Mouse (Mus musculus): Measurements from ENCODE around the gene Irf7. TPM values are rescaled to one million over a fixed set of nuclear protein-coding genes. Genes with fewer than 3 reads are reported as not detected.
A peak's percentile ranks its signal among the peaks of the same experiment; 100 is the strongest.

The Irf7 gene
- polyA plus RNA-seq, 1 experiment from 2014 or later: 1.8 TPM

GRCm38 (mm10) chr7:141228279-141229067 is 37.8 kb downstream of the Irf7 start, which contains the start of gene Phrf1:
Phrf1 (plus strand) TSS chr7:141228784.
- H3K9ac ChIP-seq: peak within 1 kb of the TSS; percentile 97
- H3K27me3 ChIP-seq: no peaks in the 10 kb centered on the region
- H3K27ac ChIP-seq: peak within 1 kb of the TSS; percentile 89
- peaks cover 29% of the 10 kb centered on the region for H3K36me3 ChIP-seq
- no peaks in the 10 kb centered on the region for H3K9me3 ChIP-seq
- ATAC-seq (ENCODE audit: low FRiP score, low read depth): peak; percentile 94
- H3K4me2 ChIP-seq (replicated peaks): peak within 1 kb of the TSS; percentile 93
- H3K4me1 ChIP-seq: peaks cover 15% of the 10 kb centered on the region
- peak within 1 kb of the TSS; percentile 99 for H3K4me3 ChIP-seq
- under 1% methylated on average over 61 of the region's 76 CpGs for WGBS

- peak overlapping the region; percentile 99 for H3K4me3 ChIP-seq
- H3K27ac ChIP-seq: no peak overlapping the region
- peak; percentile 12; the same call in 1 of the 2 replicates for ATAC-seq (ENCODE audit: low FRiP score, low read depth)
- H3K9me3 ChIP-seq: no peaks in the 10 kb centered on the region
- H3K36me3 ChIP-seq: peaks cover 22% of the 10 kb centered on the region
- H3K27me3 ChIP-seq: no peaks in the 10 kb centered on the region
- peak overlapping the region; percentile 93 for H3K4me2 ChIP-seq (replicated peaks)
- H3K9ac ChIP-seq: 0 out of 2 replicates have a peak overlapping the region, but pooled peaks have one; percentile 5
- 85% methylated on average over 4 of the region's 4 CpGs for WGBS
- peaks cover 16% of the 10 kb centered on the region for H3K4me1 ChIP-seq
Observed at GRCm38 (mm10) chr7:141227796-141228195, 38.5 kb downstream of the Irf7 start.

- no peak overlapping the region for H3K4me2 ChIP-seq (replicated peaks)
- H3K9me3 ChIP-seq: no peaks in the 10 kb centered on the region
- no peak overlapping the region for H3K4me3 ChIP-seq
- 80% methylated on average over 6 of the region's 6 CpGs for WGBS
- H3K27me3 ChIP-seq: no peaks in the 10 kb centered on the region
- H3K36me3 ChIP-seq: peaks cover 10% of the 10 kb centered on the region
- ATAC-seq (ENCODE audit: low FRiP score, low read depth): no peak
- peaks cover 25% of the 10 kb centered on the region for H3K4me1 ChIP-seq
- H3K9ac ChIP-seq: no peak overlapping the region
- H3K27ac ChIP-seq: no peak overlapping the region
Observed at GRCm38 (mm10) chr7:141226535-141226934, 39.7 kb downstream of the Irf7 start.

DNA sequence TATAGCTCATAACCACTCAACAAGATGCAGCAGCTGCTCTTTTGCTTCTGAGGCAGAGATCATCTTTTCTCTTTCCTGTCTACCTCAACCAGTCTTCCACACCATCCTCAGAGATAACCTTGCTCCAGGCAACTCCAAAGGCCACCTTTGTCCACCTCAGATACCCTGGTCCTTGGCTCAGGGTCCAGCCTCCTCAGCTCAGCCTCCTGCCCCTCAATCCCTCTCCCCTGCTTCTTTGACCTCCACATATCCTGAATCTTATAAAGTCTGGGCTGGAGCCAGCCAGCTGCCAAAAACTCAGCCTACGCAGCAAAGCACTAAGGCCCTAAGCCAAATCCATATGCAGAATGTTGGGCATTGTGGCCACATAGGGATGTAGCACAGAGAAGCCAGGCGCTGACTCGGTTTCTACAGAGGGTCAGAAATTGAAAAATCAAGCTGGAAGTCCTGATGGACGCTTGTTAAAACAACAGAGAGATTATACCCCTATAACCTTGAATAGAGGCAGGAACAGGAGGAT is 43.5 kb downstream of the Irf7 start:
- 90% methylated on average over 4 of the region's 4 CpGs for WGBS
- Histone ChIP-seq H3K27ac (peak overlapping the region; percentile 90), H3K4me1 (peaks cover 27% of the 10 kb centered on the region), H3K4me2 (replicated peaks) (0 out of 2 replicates have a peak overlapping the region, but pooled peaks have one; percentile 92), H3K9me3 (no peaks in the 10 kb centered on the region), H3K36me3 (peaks cover 20% of the 10 kb centered on the region), H3K27me3 (no peaks in the 10 kb centered on the region), H3K4me3 (no peak overlapping the region), H3K9ac (0 out of 2 replicates have a peak overlapping the region, but pooled peaks have one; percentile 21)
- no peak for ATAC-seq (ENCODE audit: low FRiP score, low read depth)

DNA sequence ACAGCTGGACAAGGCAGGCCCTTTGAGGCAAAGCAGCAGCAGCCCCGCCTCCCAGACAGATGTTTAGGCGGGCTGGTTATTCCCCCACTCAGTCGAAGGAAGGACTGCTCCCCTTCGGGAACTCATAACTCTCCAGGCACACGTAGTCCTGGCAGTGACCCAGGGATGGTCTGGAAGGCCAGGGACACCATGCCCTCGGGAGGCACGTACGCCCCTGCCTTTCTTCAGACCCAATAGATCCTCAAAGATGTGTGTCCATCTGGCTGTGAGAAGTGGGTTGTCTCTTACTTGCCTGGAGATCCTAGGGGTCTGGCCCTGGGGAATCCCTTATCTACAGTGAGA is 44.2 kb downstream of the Irf7 start:
- ATAC-seq (ENCODE audit: low FRiP score, low read depth): no peak
- peaks cover 29% of the 10 kb centered on the region for H3K4me1 ChIP-seq
- H3K9ac ChIP-seq: peak overlapping the region; percentile 21; the same call in 1 of the 2 replicates
- H3K9me3 ChIP-seq: no peaks in the 10 kb centered on the region
- H3K27me3 ChIP-seq: no peaks in the 10 kb centered on the region
- WGBS: 5% methylated on average over 8 of the region's 8 CpGs
- H3K4me3 ChIP-seq: peak overlapping the region; percentile 64
- peak overlapping the region; percentile 92 for H3K4me2 ChIP-seq (replicated peaks)
- peak overlapping the region; percentile 90 for H3K27ac ChIP-seq
- H3K36me3 ChIP-seq: peaks cover 22% of the 10 kb centered on the region

DNA sequence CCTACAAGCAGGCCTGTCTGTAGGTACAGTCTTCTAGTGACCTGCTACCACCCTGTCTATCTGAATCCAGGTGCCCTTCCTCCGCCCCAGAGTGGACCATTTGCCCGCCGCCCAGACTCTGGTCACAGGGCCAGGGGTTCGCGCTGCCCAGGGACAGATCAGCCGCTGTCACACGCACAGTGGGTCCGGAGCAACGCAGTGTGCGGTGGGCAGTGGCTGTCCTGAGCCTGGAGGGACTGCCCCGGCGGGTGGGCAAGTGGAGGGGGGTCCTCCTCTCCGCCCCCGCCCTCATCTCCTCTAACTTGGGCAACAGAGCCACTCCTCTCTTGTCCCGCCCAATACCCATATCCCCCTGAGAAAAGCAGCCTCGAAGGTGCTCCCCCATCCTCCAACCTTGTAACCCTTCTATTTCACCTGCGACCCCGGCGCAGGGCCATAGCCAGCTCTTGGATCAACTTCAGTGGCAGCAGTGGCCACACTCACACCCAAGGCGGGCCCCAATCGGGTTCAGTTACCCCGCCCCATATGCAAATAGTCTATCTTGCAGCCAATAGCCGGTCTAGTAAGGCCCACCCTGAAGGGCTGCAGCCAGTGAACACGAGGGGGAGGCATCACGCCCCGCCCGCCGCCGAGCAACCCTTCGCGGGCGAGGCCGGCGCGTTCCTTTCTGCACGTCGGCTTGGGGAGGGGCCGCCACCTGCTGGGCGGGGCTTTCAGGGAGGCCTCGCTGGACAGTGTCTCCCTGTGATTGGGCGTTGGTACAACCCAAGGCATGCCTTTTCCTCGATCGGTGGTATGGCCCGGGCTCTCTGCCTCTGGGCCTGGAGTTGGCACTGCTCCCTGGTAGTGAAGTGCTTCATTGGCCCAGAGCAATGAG is 44.8 kb downstream of the Irf7 start:
- Histone ChIP-seq H3K36me3 (peaks cover 22% of the 10 kb centered on the region), H3K9me3 (no peaks in the 10 kb centered on the region), H3K4me3 (peak overlapping the region; percentile 64), H3K4me2 (replicated peaks) (peak overlapping the region; percentile 92), H3K9ac (peak overlapping the region; percentile 78), H3K4me1 (peaks cover 35% of the 10 kb centered on the region), H3K27me3 (no peaks in the 10 kb centered on the region), H3K27ac (peak overlapping the region; percentile 90)
- ATAC-seq (ENCODE audit: low FRiP score, low read depth): peak; percentile 97
- 3% methylated on average over 44 of the region's 44 CpGs for WGBS

DNA sequence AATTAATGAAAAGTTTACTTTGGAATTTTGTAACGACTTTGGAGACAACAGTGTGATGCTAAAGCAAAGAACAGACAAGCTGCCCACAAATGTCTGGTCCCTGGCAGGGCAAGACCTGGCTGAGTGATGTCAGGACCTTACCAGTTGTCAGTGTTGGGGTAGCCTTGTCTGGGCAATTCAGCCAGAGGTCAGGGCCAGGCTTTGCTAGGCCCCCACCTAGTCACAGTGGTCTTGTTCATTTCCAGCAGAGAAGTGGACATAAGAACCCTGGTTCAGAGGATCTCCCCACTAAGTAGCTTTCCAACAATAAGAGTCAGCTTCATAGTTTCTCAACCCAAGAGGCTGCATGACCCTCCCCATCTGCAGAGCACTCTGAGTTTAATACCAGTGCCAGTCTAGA is 45.9 kb downstream of the Irf7 start:
- H3K4me2 ChIP-seq (replicated peaks): peak overlapping the region; percentile 92
- peaks cover 40% of the 10 kb centered on the region for H3K4me1 ChIP-seq
- peak overlapping the region; percentile 64 for H3K4me3 ChIP-seq
- H3K36me3 ChIP-seq: peaks cover 22% of the 10 kb centered on the region
- no peaks in the 10 kb centered on the region for H3K27me3 ChIP-seq
- H3K27ac ChIP-seq: peak overlapping the region; percentile 90; the same call in 1 of the 2 replicates
- H3K9me3 ChIP-seq: no peaks in the 10 kb centered on the region
- ATAC-seq (ENCODE audit: low FRiP score, low read depth): no peak
- WGBS: 67% methylated on average over 1 of the region's 1 CpGs
- peak overlapping the region; percentile 78 for H3K9ac ChIP-seq

DNA sequence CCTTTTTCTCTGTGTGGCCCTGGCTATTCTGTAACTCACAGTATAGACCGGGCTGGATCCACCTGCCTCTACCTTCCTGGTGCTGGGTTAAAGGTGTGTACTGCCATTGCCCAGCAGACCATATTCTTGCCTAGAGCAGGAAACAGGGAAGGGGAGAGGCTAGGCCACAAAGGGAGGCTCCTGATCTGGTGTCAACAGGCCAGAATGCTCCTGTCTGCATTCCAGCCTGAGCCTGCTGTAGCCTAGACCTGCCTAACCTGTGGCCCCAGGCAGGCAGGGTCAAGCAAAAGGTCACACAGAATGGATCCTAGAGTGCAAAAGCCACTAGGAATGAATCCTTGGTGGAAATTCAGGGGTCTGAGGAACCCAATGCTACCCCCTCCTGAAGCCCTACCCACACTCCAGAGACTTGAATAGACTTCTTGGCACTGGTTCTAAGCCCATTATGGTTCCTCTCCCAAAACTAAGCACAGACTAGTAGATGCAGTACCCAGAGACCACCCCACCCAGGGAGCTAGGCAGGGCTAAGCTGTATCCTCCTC is 46.7 kb downstream of the Irf7 start:
- Histone ChIP-seq H3K9ac (no peak overlapping the region; the same call in 1 of the 2 replicates), H3K36me3 (peaks cover 22% of the 10 kb centered on the region), H3K27me3 (no peaks in the 10 kb centered on the region), H3K27ac (no peak overlapping the region), H3K9me3 (no peaks in the 10 kb centered on the region), H3K4me2 (replicated peaks) (peak overlapping the region; percentile 92; the same call in 1 of the 2 replicates), H3K4me3 (no peak overlapping the region), H3K4me1 (peaks cover 45% of the 10 kb centered on the region)
- ATAC-seq (ENCODE audit: low FRiP score, low read depth): no peak
- WGBS: 89% methylated on average over 1 of the region's 1 CpGs

DNA sequence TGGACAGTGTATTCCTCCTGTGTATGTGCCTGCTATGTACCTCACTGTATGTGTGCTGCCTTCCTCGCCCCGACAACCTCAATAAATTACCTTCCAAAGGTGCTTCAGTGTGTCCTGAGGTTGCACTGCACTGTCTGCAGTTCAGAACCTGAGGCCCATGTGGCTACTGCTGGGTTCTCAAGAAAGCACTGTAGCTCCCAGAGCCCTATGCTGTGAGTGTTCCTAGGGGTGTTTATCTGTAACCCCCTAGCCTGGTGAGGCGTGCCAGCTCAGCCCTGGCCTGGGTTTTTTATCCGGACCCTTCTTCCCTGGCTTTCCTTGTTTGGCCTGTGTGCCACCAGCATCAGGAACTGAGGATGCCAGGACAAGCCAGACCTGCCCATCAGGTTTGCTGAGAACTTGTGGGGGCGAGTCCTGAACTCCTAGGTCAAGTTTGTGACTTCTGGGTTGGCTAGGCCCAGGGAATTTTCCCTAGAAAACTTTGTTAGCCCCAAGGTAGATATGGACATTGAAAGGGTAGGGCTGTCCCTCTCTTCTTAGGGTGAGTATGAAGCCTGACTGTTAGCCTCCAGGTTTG is 47.6 kb downstream of the Irf7 start:
- 80% methylated on average over 5 of the region's 5 CpGs for WGBS
- Histone ChIP-seq H3K4me3 (no peak overlapping the region), H3K4me1 (peaks cover 46% of the 10 kb centered on the region), H3K9ac (no peak overlapping the region), H3K27ac (no peak overlapping the region), H3K27me3 (no peaks in the 10 kb centered on the region), H3K36me3 (peaks cover 22% of the 10 kb centered on the region), H3K9me3 (no peaks in the 10 kb centered on the region), H3K4me2 (replicated peaks) (no peak overlapping the region)
- no peak for ATAC-seq (ENCODE audit: low FRiP score, low read depth)

GRCm38 (mm10) chr7:141218141-141218540 is 48.1 kb downstream of the Irf7 start:
- WGBS: 80% methylated on average over 3 of the region's 3 CpGs
- no peak for ATAC-seq (ENCODE audit: low FRiP score, low read depth)
- Histone ChIP-seq H3K9me3 (no peaks in the 10 kb centered on the region), H3K36me3 (peaks cover 22% of the 10 kb centered on the region), H3K9ac (peak overlapping the region; percentile 45), H3K4me3 (no peak overlapping the region), H3K4me2 (replicated peaks) (no peak overlapping the region), H3K27me3 (no peaks in the 10 kb centered on the region), H3K27ac (no peak overlapping the region), H3K4me1 (peaks cover 46% of the 10 kb centered on the region)

- H3K9ac ChIP-seq: peak overlapping the region; percentile 73
- peak overlapping the region; percentile 89 for H3K4me2 ChIP-seq (replicated peaks)
Observed at GRCm38 (mm10) chr7:141217343-141218013, 48.8 kb downstream of the Irf7 start.

More at GRCm38 (mm10) chr7:141217343-141218013, 48.8 kb downstream of the Irf7 start:
- Histone ChIP-seq H3K27ac (no peak overlapping the region), H3K4me3 (no peak overlapping the region; the same call in 1 of the 2 replicates), H3K27me3 (no peaks in the 10 kb centered on the region), H3K9me3 (no peaks in the 10 kb centered on the region), H3K36me3 (peaks cover 22% of the 10 kb centered on the region), H3K4me1 (peaks cover 41% of the 10 kb centered on the region)
- no peak for ATAC-seq (ENCODE audit: low FRiP score, low read depth)
- 88% methylated on average over 17 of the region's 17 CpGs for WGBS

Measured in limb, embryonic 13.5 days (tissue).